Mouse (Mus musculus): ENCODE measurements around the gene Smpd4. TPM values are rescaled to one million over a fixed set of nuclear protein-coding genes. Genes with fewer than 3 reads are reported as not detected.

Gene Smpd4
- 34.9 and 37.7 TPM in 2 replicates for polyA plus RNA-seq (2014; fragmentation: Nextera tagmentation; extraction: Ambion mirVana)

- H3K27ac ChIP-seq (ENCODE audit: low read depth, low read length), result no peak within 1 kb of the TSS
- H3K4me1 ChIP-seq (ENCODE audit: control insufficient read depth, insufficient read depth, low read length), result peaks cover 7% of the 10 kb centered on the region; the same call in 1 of the 2 replicates
- H3K4me3 ChIP-seq (ENCODE audit: low read depth, low read length), result peak within 1 kb of the TSS; percentile 85
- peak within 1 kb of the TSS; percentile 77 for H3K4me2 ChIP-seq
- WGBS (ENCODE audit: insufficient replicate concordance), result 3% methylated on average over 60 of the region's 60 CpGs
- H3K27me3 ChIP-seq (ENCODE audit: control insufficient read depth, insufficient read depth, low read length), result no peaks in the 10 kb centered on the region
- ATAC-seq (replicated peaks; ENCODE audit: insufficient number of reproducible peaks, low FRiP score, low TSS enrichment), result peak; percentile 65
- H3K9me3 ChIP-seq (replicated peaks; ENCODE audit: control insufficient read depth, low read length), result no peaks in the 10 kb centered on the region
- peak within 1 kb of the TSS; percentile 90 for H3K9ac ChIP-seq (ENCODE audit: low read depth, low read length)
- H3K36me3 ChIP-seq (ENCODE audit: control insufficient read depth, insufficient read depth, low read length), result no peaks in the 10 kb centered on the region
Measured at GRCm38 (mm10) chr16:17619198-17620105, at the start of gene Smpd4. Gene Smpd4, plus strand, starts transcription at chr16:17619354.

GRCm38 (mm10) chr16:17575870-17576824, 43.0 kb upstream of the Smpd4 start:
- no peaks in the 10 kb centered on the region for H3K9me3 ChIP-seq (replicated peaks; ENCODE audit: control insufficient read depth, low read length)
- peak overlapping the region; percentile 93 for H3K4me2 ChIP-seq
- H3K36me3 ChIP-seq (ENCODE audit: control insufficient read depth, insufficient read depth, low read length), result no peaks in the 10 kb centered on the region
- WGBS (ENCODE audit: insufficient replicate concordance), result 13% methylated on average over 45 of the region's 45 CpGs
- peak overlapping the region; percentile 63 for H3K4me3 ChIP-seq (ENCODE audit: low read depth, low read length)
- peaks cover 50% of the 10 kb centered on the region for H3K27me3 ChIP-seq (ENCODE audit: control insufficient read depth, insufficient read depth, low read length)
- H3K9ac ChIP-seq (ENCODE audit: low read depth, low read length), result peak overlapping the region; percentile 71
- ATAC-seq (replicated peaks; ENCODE audit: insufficient number of reproducible peaks, low FRiP score, low TSS enrichment), result no peak
- no peaks in the 10 kb centered on the region for H3K4me1 ChIP-seq (ENCODE audit: control insufficient read depth, insufficient read depth, low read length)
- H3K27ac ChIP-seq (ENCODE audit: low read depth, low read length), result no peak overlapping the region

GRCm38 (mm10) chr16:17576825-17577215, 42.3 kb upstream of the Smpd4 start:
- WGBS (ENCODE audit: insufficient replicate concordance), result 18% methylated on average over 8 of the region's 8 CpGs

GRCm38 (mm10) chr16:17583064-17583463, 36.1 kb upstream of the Smpd4 start, which contains the start of gene Slc7a4:
Gene Slc7a4, minus strand, starts transcription at chr16:17583214.
- Histone ChIP-seq H3K4me3 (ENCODE audit: low read depth, low read length) (no peak within 1 kb of the TSS), H3K4me2 (no peak within 1 kb of the TSS), H3K9ac (ENCODE audit: low read depth, low read length) (no peak within 1 kb of the TSS), H3K4me1 (ENCODE audit: control insufficient read depth, insufficient read depth, low read length) (no peaks in the 10 kb centered on the region), H3K27me3 (ENCODE audit: control insufficient read depth, insufficient read depth, low read length) (peaks cover 5% of the 10 kb centered on the region), H3K36me3 (ENCODE audit: control insufficient read depth, insufficient read depth, low read length) (no peaks in the 10 kb centered on the region), H3K9me3 (replicated peaks; ENCODE audit: control insufficient read depth, low read length) (0 out of 2 replicates have a peak, but pooled peaks cover 1% of the 10 kb centered on the region), H3K27ac (ENCODE audit: low read depth, low read length) (no peak within 1 kb of the TSS)
- no peak for ATAC-seq (replicated peaks; ENCODE audit: insufficient number of reproducible peaks, low FRiP score, low TSS enrichment)
- 13% methylated on average over 8 of the region's 8 CpGs for WGBS (ENCODE audit: insufficient replicate concordance)

More at GRCm38 (mm10) chr16:17576825-17577215, 42.3 kb upstream of the Smpd4 start:
- H3K9me3 ChIP-seq (replicated peaks; ENCODE audit: control insufficient read depth, low read length), result no peaks in the 10 kb centered on the region
- no peak overlapping the region for H3K27ac ChIP-seq (ENCODE audit: low read depth, low read length)
- no peaks in the 10 kb centered on the region for H3K36me3 ChIP-seq (ENCODE audit: control insufficient read depth, insufficient read depth, low read length)
- peak overlapping the region; percentile 63 for H3K4me3 ChIP-seq (ENCODE audit: low read depth, low read length)
- H3K27me3 ChIP-seq (ENCODE audit: control insufficient read depth, insufficient read depth, low read length), result peaks cover 49% of the 10 kb centered on the region
- peak overlapping the region; percentile 93 for H3K4me2 ChIP-seq
- H3K4me1 ChIP-seq (ENCODE audit: control insufficient read depth, insufficient read depth, low read length), result no peaks in the 10 kb centered on the region
- H3K9ac ChIP-seq (ENCODE audit: low read depth, low read length), result peak overlapping the region; percentile 71
- no peak for ATAC-seq (replicated peaks; ENCODE audit: insufficient number of reproducible peaks, low FRiP score, low TSS enrichment)

- Histone ChIP-seq H3K36me3 (ENCODE audit: control insufficient read depth, insufficient read depth, low read length) (no peaks in the 10 kb centered on the region), H3K4me2 (no peak overlapping the region), H3K27ac (ENCODE audit: low read depth, low read length) (no peak overlapping the region), H3K4me3 (ENCODE audit: low read depth, low read length) (no peak overlapping the region), H3K9ac (ENCODE audit: low read depth, low read length) (no peak overlapping the region), H3K4me1 (ENCODE audit: control insufficient read depth, insufficient read depth, low read length) (no peaks in the 10 kb centered on the region), H3K9me3 (replicated peaks; ENCODE audit: control insufficient read depth, low read length) (peaks cover 3% of the 10 kb centered on the region; the same call in 1 of the 2 replicates), H3K27me3 (ENCODE audit: control insufficient read depth, insufficient read depth, low read length) (no peaks in the 10 kb centered on the region)
- ATAC-seq (replicated peaks; ENCODE audit: insufficient number of reproducible peaks, low FRiP score, low TSS enrichment), result no peak
- 81% methylated on average over 7 of the region's 7 CpGs for WGBS (ENCODE audit: insufficient replicate concordance)
Measured at GRCm38 (mm10) chr16:17584555-17584954, 34.6 kb upstream of the Smpd4 start.

- Histone ChIP-seq H3K36me3 (ENCODE audit: control insufficient read depth, insufficient read depth, low read length) (no peaks in the 10 kb centered on the region), H3K9me3 (replicated peaks; ENCODE audit: control insufficient read depth, low read length) (peaks cover 3% of the 10 kb centered on the region; the same call in 1 of the 2 replicates), H3K4me1 (ENCODE audit: control insufficient read depth, insufficient read depth, low read length) (no peaks in the 10 kb centered on the region), H3K4me2 (no peak overlapping the region), H3K9ac (ENCODE audit: low read depth, low read length) (no peak overlapping the region), H3K27ac (ENCODE audit: low read depth, low read length) (no peak overlapping the region), H3K27me3 (ENCODE audit: control insufficient read depth, insufficient read depth, low read length) (no peaks in the 10 kb centered on the region), H3K4me3 (ENCODE audit: low read depth, low read length) (no peak overlapping the region)
- no peak for ATAC-seq (replicated peaks; ENCODE audit: insufficient number of reproducible peaks, low FRiP score, low TSS enrichment)
- WGBS (ENCODE audit: insufficient replicate concordance), result 21% methylated on average over 2 of the region's 2 CpGs
Measured at GRCm38 (mm10) chr16:17590731-17591130, 28.4 kb upstream of the Smpd4 start.

- ATAC-seq (replicated peaks; ENCODE audit: insufficient number of reproducible peaks, low FRiP score, low TSS enrichment), result no peak
- no peaks in the 10 kb centered on the region for H3K36me3 ChIP-seq (ENCODE audit: control insufficient read depth, insufficient read depth, low read length)
- H3K4me1 ChIP-seq (ENCODE audit: control insufficient read depth, insufficient read depth, low read length), result no peaks in the 10 kb centered on the region
- WGBS (ENCODE audit: insufficient replicate concordance), result 56% methylated on average over 3 of the region's 3 CpGs
- no peaks in the 10 kb centered on the region for H3K9me3 ChIP-seq (replicated peaks; ENCODE audit: control insufficient read depth, low read length)
- H3K4me3 ChIP-seq (ENCODE audit: low read depth, low read length), result no peak overlapping the region
- H3K27me3 ChIP-seq (ENCODE audit: control insufficient read depth, insufficient read depth, low read length), result no peaks in the 10 kb centered on the region
- no peak overlapping the region for H3K4me2 ChIP-seq
- no peak overlapping the region for H3K27ac ChIP-seq (ENCODE audit: low read depth, low read length)
- no peak overlapping the region for H3K9ac ChIP-seq (ENCODE audit: low read depth, low read length)
Measured at GRCm38 (mm10) chr16:17600944-17601562, 18.1 kb upstream of the Smpd4 start.

GRCm38 (mm10) chr16:17604941-17605340, 14.2 kb upstream of the Smpd4 start:
- no peaks in the 10 kb centered on the region for H3K36me3 ChIP-seq (ENCODE audit: control insufficient read depth, insufficient read depth, low read length)
- 65% methylated on average over 4 of the region's 4 CpGs for WGBS (ENCODE audit: insufficient replicate concordance)
- H3K4me3 ChIP-seq (ENCODE audit: low read depth, low read length), result no peak overlapping the region
- H3K27ac ChIP-seq (ENCODE audit: low read depth, low read length), result no peak overlapping the region
- H3K9me3 ChIP-seq (replicated peaks; ENCODE audit: control insufficient read depth, low read length), result no peaks in the 10 kb centered on the region
- no peak for ATAC-seq (replicated peaks; ENCODE audit: insufficient number of reproducible peaks, low FRiP score, low TSS enrichment)
- H3K4me2 ChIP-seq, result no peak overlapping the region
- no peaks in the 10 kb centered on the region for H3K27me3 ChIP-seq (ENCODE audit: control insufficient read depth, insufficient read depth, low read length)
- H3K9ac ChIP-seq (ENCODE audit: low read depth, low read length), result no peak overlapping the region
- no peaks in the 10 kb centered on the region for H3K4me1 ChIP-seq (ENCODE audit: control insufficient read depth, insufficient read depth, low read length)
